Mouse (Mus musculus): ENCODE measurements at regions not wholly inside any gene's neighbourhood (a gene's known extent, or its start where the extent isn't known, plus 50 kb on each side); places are given as distances from the start of the nearest gene placed in this dataset.
"Not testable (repeated sequence)": the region's sequence is repeated elsewhere in the genome, so short reads cannot be mapped to it uniquely, and the experiment has no call there.

GRCm38 (mm10) chr5:61240498-61240897 lies 568.1 kb upstream of the G6pd2 start:
- no peak for TF ChIP-seq MAFK (IDR thresholded peaks at IDR 0.05; ENCODE audit: insufficient read depth, low read depth, low read length)
- TF ChIP-seq ZNF384 (IDR thresholded peaks at IDR 0.05; ENCODE audit: low read depth, low read length): no peak
- no peak for DNase-seq (ENCODE audit: low read depth, low spot score)
- no peak overlapping the region for H3K27ac ChIP-seq (ENCODE audit: insufficient read depth, low read depth, low read length, poor library complexity, severe bottlenecking)
- no peak overlapping the region for H3K4me3 ChIP-seq (ENCODE audit: insufficient read depth in 1 of 2, low read depth in 1 of 2, low read length in 2 of 2, poor library complexity in 1 of 2, severe bottlenecking in 1 of 2)
- no peaks in the 10 kb centered on the region for H3K36me3 ChIP-seq (ENCODE audit: control insufficient read depth, insufficient read depth, low read length, poor library complexity, severe bottlenecking)
- H3K4me1 ChIP-seq (ENCODE audit: control insufficient read depth in 2 of 2, insufficient read depth in 2 of 2, low read length in 2 of 2, poor library complexity in 1 of 2): no peaks in the 10 kb centered on the region
- H3K9ac ChIP-seq (ENCODE audit: insufficient read depth, low read depth, low read length, poor library complexity, severe bottlenecking): no peak overlapping the region
- H3K9me3 ChIP-seq (ENCODE audit: control insufficient read depth, insufficient read depth, low read depth, low read length): no peaks in the 10 kb centered on the region
- in situ Hi-C loops (cut with MboI; ENCODE audit: low sequenced_read_pairs in 2 of 2, unreplicated experiment in 2 of 2): no loop called here

- H3K9me3 ChIP-seq (ENCODE audit: control insufficient read depth, insufficient read depth, low read depth, low read length); DNase-seq (ENCODE audit: low read depth, low spot score); H3K4me1 ChIP-seq (ENCODE audit: control insufficient read depth in 2 of 2, insufficient read depth in 2 of 2, low read length in 2 of 2, poor library complexity in 1 of 2); H3K27ac ChIP-seq (ENCODE audit: insufficient read depth, low read depth, low read length, poor library complexity, severe bottlenecking); H3K36me3 ChIP-seq (ENCODE audit: control insufficient read depth, insufficient read depth, low read length, poor library complexity, severe bottlenecking); in situ Hi-C loops (cut with MboI; ENCODE audit: low sequenced_read_pairs in 2 of 2, unreplicated experiment in 2 of 2): not testable (repeated sequence)
- Histone ChIP-seq H3K9ac (ENCODE audit: insufficient read depth, low read depth, low read length, poor library complexity, severe bottlenecking) (0 out of 2 replicates have a peak overlapping the region, but pooled peaks have one; percentile 11), H3K4me3 (ENCODE audit: insufficient read depth in 1 of 2, low read depth in 1 of 2, low read length in 2 of 2, poor library complexity in 1 of 2, severe bottlenecking in 1 of 2) (peak overlapping the region in 1 of 2 experiments; percentile 57; a peak in 1 of 4 replicates)
Measured at GRCm38 (mm10) chr5:61288506-61288905, 520.1 kb upstream of the G6pd2 start.

DNA sequence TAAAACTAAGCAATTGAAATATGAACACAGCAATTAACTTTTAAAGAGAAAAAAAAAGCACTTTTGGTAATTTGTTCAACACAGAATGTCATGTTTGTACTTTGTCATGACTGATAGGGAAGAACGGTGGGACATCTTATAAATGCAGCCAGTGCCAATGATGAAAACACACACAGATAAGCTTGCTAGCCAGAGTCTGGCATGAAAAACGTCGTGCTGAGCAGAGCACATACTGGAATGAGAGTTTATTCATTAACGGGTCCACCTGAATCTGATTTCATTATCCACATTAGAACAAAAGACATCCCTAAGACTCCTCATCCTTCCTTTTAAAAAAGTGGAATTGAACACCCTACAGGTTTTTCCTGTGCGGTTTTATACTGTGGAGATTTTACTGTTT lies 493.7 kb upstream of the G6pd2 start:
- Histone ChIP-seq H3K9ac (ENCODE audit: insufficient read depth, low read depth, low read length, poor library complexity, severe bottlenecking) (no peak overlapping the region), H3K27ac (ENCODE audit: insufficient read depth, low read depth, low read length, poor library complexity, severe bottlenecking) (no peak overlapping the region), H3K4me3 (ENCODE audit: insufficient read depth in 1 of 2, low read depth in 1 of 2, low read length in 2 of 2, poor library complexity in 1 of 2, severe bottlenecking in 1 of 2) (no peak overlapping the region), H3K4me1 (ENCODE audit: control insufficient read depth in 2 of 2, insufficient read depth in 2 of 2, low read length in 2 of 2, poor library complexity in 1 of 2) (no peaks in the 10 kb centered on the region), H3K9me3 (ENCODE audit: control insufficient read depth, insufficient read depth, low read depth, low read length) (no peaks in the 10 kb centered on the region), H3K36me3 (ENCODE audit: control insufficient read depth, insufficient read depth, low read length, poor library complexity, severe bottlenecking) (no peaks in the 10 kb centered on the region)
- TF ChIP-seq CHD2 (IDR thresholded peaks at IDR 0.05; ENCODE audit: low read depth, low read length) (no peak), MAFK (IDR thresholded peaks at IDR 0.05; ENCODE audit: insufficient read depth, low read depth, low read length) (no peak), ZC3H11A (IDR thresholded peaks at IDR 0.05; ENCODE audit: borderline replicate concordance, low read depth, low read length) (no peak), HCFC1 (IDR thresholded peaks at IDR 0.05; ENCODE audit: borderline replicate concordance, insufficient read depth, low read length) (no peak), ZNF384 (IDR thresholded peaks at IDR 0.05; ENCODE audit: low read depth, low read length) (no peak)
- no peak for DNase-seq (ENCODE audit: low read depth, low spot score)
- in situ Hi-C loops (cut with MboI; ENCODE audit: low sequenced_read_pairs in 2 of 2, unreplicated experiment in 2 of 2): no loop called here

- no peak overlapping the region for H3K4me3 ChIP-seq (ENCODE audit: insufficient read depth in 1 of 2, low read depth in 1 of 2, low read length in 2 of 2, poor library complexity in 1 of 2, severe bottlenecking in 1 of 2)
- TF ChIP-seq CHD2 (IDR thresholded peaks at IDR 0.05; ENCODE audit: low read depth, low read length): no peak
- TF ChIP-seq MAFK (IDR thresholded peaks at IDR 0.05; ENCODE audit: insufficient read depth, low read depth, low read length): no peak
- no peak for TF ChIP-seq ZC3H11A (IDR thresholded peaks at IDR 0.05; ENCODE audit: borderline replicate concordance, low read depth, low read length)
- TF ChIP-seq HCFC1 (IDR thresholded peaks at IDR 0.05; ENCODE audit: borderline replicate concordance, insufficient read depth, low read length): no peak
- no peak for TF ChIP-seq ZNF384 (IDR thresholded peaks at IDR 0.05; ENCODE audit: low read depth, low read length)
- in situ Hi-C loops (cut with MboI; ENCODE audit: low sequenced_read_pairs in 2 of 2, unreplicated experiment in 2 of 2): no loop called here
- H3K4me1 ChIP-seq (ENCODE audit: control insufficient read depth in 2 of 2, insufficient read depth in 2 of 2, low read length in 2 of 2, poor library complexity in 1 of 2): no peaks in the 10 kb centered on the region
- no peaks in the 10 kb centered on the region for H3K36me3 ChIP-seq (ENCODE audit: control insufficient read depth, insufficient read depth, low read length, poor library complexity, severe bottlenecking)
- no peak overlapping the region for H3K27ac ChIP-seq (ENCODE audit: insufficient read depth, low read depth, low read length, poor library complexity, severe bottlenecking)
- H3K9me3 ChIP-seq (ENCODE audit: control insufficient read depth, insufficient read depth, low read depth, low read length): no peaks in the 10 kb centered on the region
- no peak overlapping the region for H3K9ac ChIP-seq (ENCODE audit: insufficient read depth, low read depth, low read length, poor library complexity, severe bottlenecking)
- no peak for DNase-seq (ENCODE audit: low read depth, low spot score)
Measured at GRCm38 (mm10) chr5:61351372-61351771, 457.2 kb upstream of the G6pd2 start.

DNA sequence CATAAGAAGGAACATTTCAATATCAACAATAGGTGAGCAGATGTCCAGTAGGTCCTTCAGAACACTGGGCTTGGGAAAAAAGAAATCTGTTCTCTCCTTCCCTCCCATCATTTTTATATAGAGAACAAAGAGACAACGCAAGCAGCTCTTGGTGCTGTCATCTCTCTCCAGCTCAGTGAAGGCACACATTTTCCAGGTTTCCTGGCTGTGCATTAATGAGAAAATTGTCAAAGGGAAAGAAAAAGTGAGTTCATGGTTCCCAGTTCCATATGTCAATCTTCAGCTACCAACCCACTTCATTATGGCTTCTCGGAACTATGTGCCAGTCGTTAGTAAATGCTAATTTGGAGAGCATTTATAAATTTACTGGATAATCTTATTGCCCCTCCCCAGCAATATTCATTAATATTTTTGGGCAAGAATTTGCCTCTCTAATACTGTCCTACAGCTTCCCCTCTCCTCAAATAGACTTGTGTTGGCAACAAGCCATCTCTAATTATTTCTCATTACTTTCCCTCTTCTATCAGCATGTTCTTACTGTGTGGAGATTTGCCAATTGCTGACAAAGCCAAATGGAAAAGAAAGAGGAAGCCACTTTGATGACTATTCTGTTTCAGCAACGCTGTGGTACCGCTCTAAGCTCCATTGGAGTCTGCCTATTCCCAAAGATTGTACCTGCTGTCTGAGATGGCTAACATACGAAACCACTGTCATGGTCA lies 453.2 kb upstream of the G6pd2 start:
- TF ChIP-seq ZC3H11A (IDR thresholded peaks at IDR 0.05; ENCODE audit: borderline replicate concordance, low read depth, low read length) (no peak), ZNF384 (IDR thresholded peaks at IDR 0.05; ENCODE audit: low read depth, low read length) (no peak), HCFC1 (IDR thresholded peaks at IDR 0.05; ENCODE audit: borderline replicate concordance, insufficient read depth, low read length) (no peak), MAFK (IDR thresholded peaks at IDR 0.05; ENCODE audit: insufficient read depth, low read depth, low read length) (no peak), CHD2 (IDR thresholded peaks at IDR 0.05; ENCODE audit: low read depth, low read length) (no peak)

More for the DNA sequence above, 453.2 kb upstream of the G6pd2 start:
- Histone ChIP-seq H3K27ac (ENCODE audit: insufficient read depth, low read depth, low read length, poor library complexity, severe bottlenecking) (no peak overlapping the region), H3K9ac (ENCODE audit: insufficient read depth, low read depth, low read length, poor library complexity, severe bottlenecking) (no peak overlapping the region), H3K4me1 (ENCODE audit: control insufficient read depth in 2 of 2, insufficient read depth in 2 of 2, low read length in 2 of 2, poor library complexity in 1 of 2) (no peaks in the 10 kb centered on the region), H3K4me3 (ENCODE audit: insufficient read depth in 1 of 2, low read depth in 1 of 2, low read length in 2 of 2, poor library complexity in 1 of 2, severe bottlenecking in 1 of 2) (no peak overlapping the region), H3K9me3 (ENCODE audit: control insufficient read depth, insufficient read depth, low read depth, low read length) (no peaks in the 10 kb centered on the region), H3K36me3 (ENCODE audit: control insufficient read depth, insufficient read depth, low read length, poor library complexity, severe bottlenecking) (no peaks in the 10 kb centered on the region)
- in situ Hi-C loops (cut with MboI; ENCODE audit: low sequenced_read_pairs in 2 of 2, unreplicated experiment in 2 of 2): no loop called here
- DNase-seq (ENCODE audit: low read depth, low spot score): no peak
